Comparison of ENCODE assay signal across 27 mouse cellular contexts in the genomic region with DNA sequence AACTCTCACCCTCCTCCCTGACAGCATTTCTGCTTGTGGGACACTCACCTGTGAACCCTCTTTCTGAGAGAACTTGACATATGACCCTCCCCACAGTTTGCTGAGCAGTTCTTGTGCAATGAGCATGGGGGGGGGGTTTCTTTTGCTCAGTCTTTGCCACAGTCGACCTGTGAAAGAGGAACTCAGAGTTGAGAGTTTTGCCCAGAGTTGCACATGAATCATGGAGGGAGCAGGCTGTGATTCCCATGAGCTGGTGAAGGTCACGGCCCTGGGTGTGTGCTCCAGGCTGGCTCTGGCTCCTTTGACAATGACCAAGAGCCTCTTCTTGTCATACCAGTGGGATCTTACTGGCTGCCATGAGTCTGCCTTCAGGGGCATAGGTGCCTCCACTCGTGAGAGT. TPM values are rescaled to one million over a fixed set of nuclear protein-coding genes. Genes with fewer than 3 reads are reported as not detected.
"Had no signal": no experiment of that assay in that cellular context is flagged by ENCODE, and none has a peak within 500 bp of the region (broad histone marks: within the 10 kb centered on the region; RNA-seq: fewer than 3 reads in every experiment).

No protein-coding gene starts in this region.

- H3K9me3 ChIP-seq: limb, embryonic 10.5 days; limb, embryonic 13.5 days; liver, embryonic 12.5 days; liver, embryonic 15.5 days; lung, embryonic 15.5 days; midbrain, embryonic 13.5 days; neural tube, embryonic 13.5 days had no signal

- ATAC-seq: liver, embryonic 12.5 days; midbrain, embryonic 13.5 days; midbrain, embryonic 16.5 days had no signal

- H3K27ac ChIP-seq: kidney, postnatal 0 days; limb, embryonic 10.5 days; limb, embryonic 13.5 days; liver, embryonic 12.5 days; liver, embryonic 15.5 days; lung, embryonic 15.5 days; midbrain, embryonic 13.5 days; neural tube, embryonic 13.5 days had no signal

- H3K4me3 ChIP-seq: limb, embryonic 10.5 days; limb, embryonic 13.5 days; liver, embryonic 12.5 days; liver, embryonic 15.5 days; lung, embryonic 15.5 days; midbrain, embryonic 13.5 days; myocyte; neural tube, embryonic 13.5 days had no signal

- H3K4me2 ChIP-seq: limb, embryonic 13.5 days; liver, embryonic 12.5 days; liver, embryonic 15.5 days; lung, embryonic 15.5 days; midbrain, embryonic 13.5 days; neural tube, embryonic 13.5 days had no signal

- H3K9ac ChIP-seq: limb, embryonic 13.5 days; liver, embryonic 12.5 days; liver, embryonic 15.5 days; lung, embryonic 15.5 days; midbrain, embryonic 13.5 days; neural tube, embryonic 13.5 days had no signal

- H3K36me3 ChIP-seq: midbrain, embryonic 13.5 days; neural tube, embryonic 13.5 days had no signal

- DNase-seq: kidney, postnatal 36 days; liver; lung, adult 18-20 months; lung, postnatal 10 days; lung, postnatal 36 days; retina, postnatal 1 day; right cerebral cortex, postnatal 25 days; spleen, adult 18-20 months; thymus, adult 2 months; thymus, postnatal 14 days; thymus, postnatal 4 days had no signal

RNA-seq across cellular contexts. Expression of a gene that starts 23.6 kb away (rescaled TPM):
- total RNA-seq: monocyte, adult 5-6 weeks had no signal

RNA-seq across cellular contexts. Expression of a gene that starts 24.3 kb away (rescaled TPM):
- total RNA-seq: monocyte, adult 5-6 weeks; neutrophil, adult 5-6 weeks had no signal

RNA-seq across cellular contexts. Expression of a gene that starts 39.8 kb away (rescaled TPM):
- total RNA-seq: layer of hippocampus, adult 18-20 months; layer of hippocampus, postnatal 14 days; left cerebral cortex, adult 8-10 months; left cerebral cortex, postnatal 25 days; monocyte, adult 5-6 weeks; neutrophil, adult 5-6 weeks had no signal
- polyA plus RNA-seq: midbrain, embryonic 13.5 days; midbrain, embryonic 16.5 days; neural tube, embryonic 13.5 days had no signal
